Mouse (Mus musculus) heart, embryonic 11.5 days (tissue): ENCODE data around the gene Pex5. TPM values are rescaled to one million over a fixed set of nuclear protein-coding genes. Genes with fewer than 3 reads are reported as not detected.
A peak's percentile ranks its signal among the peaks of the same experiment; 100 is the strongest.
"Not testable (repeated sequence)": the region's sequence is repeated elsewhere in the genome, so short reads cannot be mapped to it uniquely, and the experiment has no call there.

Source experiments
- ATAC-seq: fragments of 200-750 bp; cut with Nextera tagmentation; replicated peaks from 2 replicates; pipeline ENCODE4 v1.8.0; 2017; ENCODE audit warnings: moderate library complexity; ENCODE audit not compliant: insufficient number of reproducible peaks, low FRiP score, low TSS enrichment
- H3K27ac ChIP-seq: fragments of 300-500 bp; sonication (generic); 2 replicates; pipeline ENCODE4 v1.5.1; 2014; ENCODE audit warnings: mild to moderate bottlenecking, low read depth, low read length
- H3K27me3 ChIP-seq: fragments of 300-500 bp; sonication (generic); 2 replicates; pipeline ENCODE4 v1.6.1; 2014; ENCODE audit warnings: mild to moderate bottlenecking, low read length, mixed read lengths; ENCODE audit not compliant: control insufficient read depth, insufficient read depth
- H3K36me3 ChIP-seq: fragments of 300-500 bp; sonication (generic); 2 replicates; pipeline ENCODE4 v1.6.1; 2014; ENCODE audit warnings: mild to moderate bottlenecking, low read length, moderate library complexity, mixed read lengths; ENCODE audit not compliant: control insufficient read depth, insufficient read depth
- H3K4me1 ChIP-seq: fragments of 300-500 bp; sonication (generic); 2 replicates; pipeline ENCODE4 v1.6.1; 2014; ENCODE audit warnings: low read length; ENCODE audit not compliant: control insufficient read depth, insufficient read depth
- H3K4me2 ChIP-seq: fragments of 300-500 bp; sonication (generic); 2 replicates; pipeline ENCODE4 v1.6.1; 2014; ENCODE audit warnings: mild to moderate bottlenecking, moderate library complexity
- H3K4me3 ChIP-seq: fragments of 300-500 bp; sonication (generic); 2 replicates; pipeline ENCODE4 v1.5.1; 2014; ENCODE audit warnings: low read depth, low read length
- H3K9ac ChIP-seq: fragments of 300-500 bp; sonication (generic); 2 replicates; pipeline ENCODE4 v1.6.1; 2014; ENCODE audit warnings: mild to moderate bottlenecking, low read depth, low read length, moderate library complexity
- H3K9me3 ChIP-seq: fragments of 300-500 bp; sonication (generic); replicated peaks from 2 replicates; pipeline ENCODE4 v1.6.1; 2016; ENCODE audit warnings: low read length; ENCODE audit not compliant: control insufficient read depth
- WGBS: fragments of 180-500 bp; shearing (Covaris S2); extraction: QIAGEN DNeasy Blood & Tissue Kit; methylation state at CpG from one replicate; pipeline ENCODE4 v1.1.7; 2014; ENCODE audit not compliant: insufficient replicate concordance; 5-methylcytosine and 5-hydroxymethylcytosine counted together
- polyA plus RNA-seq: library from polyadenylated mRNA; unstranded; fragments of >200 nt; fragmentation: Nextera tagmentation; extraction: Ambion mirVana; gene quantifications from 2 replicates; pipeline ENCODE4 v1.2.1, GENCODE M21; 2014

Gene Pex5
- polyA plus RNA-seq, 1 experiment from 2014 or later: 17.8 TPM

DNA sequence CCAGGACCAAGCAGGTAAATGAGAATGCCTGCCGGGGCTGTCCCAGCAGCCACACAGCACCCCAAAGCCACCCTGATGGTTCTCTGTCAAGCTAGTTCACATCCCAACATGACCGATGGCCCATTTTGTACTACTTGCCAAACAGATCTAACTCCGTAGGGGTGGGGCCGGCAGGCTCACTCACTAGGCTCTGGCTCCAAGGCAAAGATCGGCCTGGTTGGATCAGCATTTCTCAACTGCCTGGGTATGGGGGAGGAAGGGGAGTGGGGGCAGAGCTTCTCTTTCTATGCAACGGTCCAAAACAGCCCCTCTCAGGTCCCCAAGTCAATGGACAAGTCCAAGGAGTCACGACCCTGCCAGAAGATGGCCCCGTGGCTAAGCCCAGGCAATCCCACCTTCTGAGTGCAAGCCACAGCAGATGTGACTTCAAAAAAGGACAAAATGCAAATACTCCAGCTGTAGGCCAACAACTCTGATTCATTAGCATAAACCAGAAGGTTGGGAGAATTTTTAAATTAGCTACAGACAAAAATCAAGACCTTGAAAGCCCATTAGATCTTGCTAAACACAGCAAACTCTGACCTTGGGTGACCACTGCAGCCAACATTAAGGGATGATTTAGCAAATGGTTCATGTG lies 18.9 kb upstream of the Pex5 start:
- no peak overlapping the region for H3K4me2 ChIP-seq
- H3K4me3 ChIP-seq: no peak overlapping the region
- H3K9ac ChIP-seq: no peak overlapping the region
- H3K4me1 ChIP-seq: 0 out of 2 replicates have a peak, but pooled peaks cover 3% of the 10 kb centered on the region
- 87% methylated on average over 8 of the region's 8 CpGs for WGBS
- ATAC-seq: no peak
- no peak overlapping the region for H3K27ac ChIP-seq
- H3K27me3 ChIP-seq: peaks cover 62% of the 10 kb centered on the region
- no peaks in the 10 kb centered on the region for H3K36me3 ChIP-seq
- no peaks in the 10 kb centered on the region for H3K9me3 ChIP-seq

GRCm38 (mm10) chr6:124430784-124431495 lies 16.1 kb upstream of the Pex5 start:
- Histone ChIP-seq H3K4me1 (peaks cover 9% of the 10 kb centered on the region; the same call in 1 of the 2 replicates), H3K27ac (no peak overlapping the region), H3K9ac (no peak overlapping the region), H3K4me2 (no peak overlapping the region), H3K27me3 (peaks cover 71% of the 10 kb centered on the region), H3K36me3 (no peaks in the 10 kb centered on the region), H3K9me3 (no peaks in the 10 kb centered on the region), H3K4me3 (no peak overlapping the region)
- ATAC-seq: 0 out of 2 replicates have a peak, but pooled peaks have one; percentile 31
- 39% methylated on average over 8 of the region's 8 CpGs for WGBS

DNA sequence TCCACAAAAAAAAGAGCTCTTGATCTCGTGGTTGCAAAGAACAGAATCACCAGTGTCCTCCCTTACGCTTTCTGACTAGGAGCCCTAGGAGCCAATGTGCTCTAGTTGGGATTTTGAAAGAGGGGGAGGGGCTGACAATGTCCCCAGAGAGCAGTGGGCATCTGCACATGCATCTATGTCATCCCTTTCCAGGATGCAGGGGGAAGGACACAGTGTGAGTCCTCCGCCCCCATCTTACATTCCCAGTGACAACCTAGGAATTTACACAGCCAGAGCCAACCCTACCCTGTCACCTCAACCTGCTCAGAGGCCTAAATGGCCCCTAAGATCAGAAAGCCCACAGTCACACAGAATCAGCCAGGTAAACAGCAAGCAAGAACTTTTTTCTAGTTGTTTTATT lies 15.5 kb upstream of the Pex5 start:
- Histone ChIP-seq H3K27me3 (peaks cover 70% of the 10 kb centered on the region), H3K36me3 (no peaks in the 10 kb centered on the region), H3K4me1 (peaks cover 9% of the 10 kb centered on the region; the same call in 1 of the 2 replicates), H3K27ac (no peak overlapping the region), H3K4me3 (no peak overlapping the region), H3K9me3 (no peaks in the 10 kb centered on the region), H3K4me2 (no peak overlapping the region), H3K9ac (no peak overlapping the region)
- ATAC-seq: no peak
- WGBS: 67% methylated on average over 3 of the region's 3 CpGs

GRCm38 (mm10) chr6:124427791-124428576 lies 13.1 kb upstream of the Pex5 start:
- H3K4me3 ChIP-seq: no peak overlapping the region
- H3K27me3 ChIP-seq: peaks cover 54% of the 10 kb centered on the region
- no peak for ATAC-seq

GRCm38 (mm10) chr6:124427289-124427688 lies 12.4 kb upstream of the Pex5 start:
- no peak overlapping the region for H3K9ac ChIP-seq
- 61% methylated on average over 7 of the region's 7 CpGs for WGBS
- no peak overlapping the region for H3K4me2 ChIP-seq
- H3K27me3 ChIP-seq: peaks cover 47% of the 10 kb centered on the region
- no peak overlapping the region for H3K4me3 ChIP-seq
- H3K9me3 ChIP-seq: no peaks in the 10 kb centered on the region; the same call in 1 of the 2 replicates
- H3K4me1 ChIP-seq: peaks cover 9% of the 10 kb centered on the region; the same call in 1 of the 2 replicates
- no peak for ATAC-seq
- H3K27ac ChIP-seq: no peak overlapping the region
- no peaks in the 10 kb centered on the region for H3K36me3 ChIP-seq

More at GRCm38 (mm10) chr6:124427791-124428576, 13.1 kb upstream of the Pex5 start:
- H3K9ac ChIP-seq: no peak overlapping the region
- H3K36me3 ChIP-seq: no peaks in the 10 kb centered on the region
- WGBS: 73% methylated on average over 5 of the region's 6 CpGs
- no peaks in the 10 kb centered on the region for H3K9me3 ChIP-seq
- no peak overlapping the region for H3K4me2 ChIP-seq
- H3K27ac ChIP-seq: no peak overlapping the region
- peaks cover 9% of the 10 kb centered on the region; the same call in 1 of the 2 replicates for H3K4me1 ChIP-seq

DNA sequence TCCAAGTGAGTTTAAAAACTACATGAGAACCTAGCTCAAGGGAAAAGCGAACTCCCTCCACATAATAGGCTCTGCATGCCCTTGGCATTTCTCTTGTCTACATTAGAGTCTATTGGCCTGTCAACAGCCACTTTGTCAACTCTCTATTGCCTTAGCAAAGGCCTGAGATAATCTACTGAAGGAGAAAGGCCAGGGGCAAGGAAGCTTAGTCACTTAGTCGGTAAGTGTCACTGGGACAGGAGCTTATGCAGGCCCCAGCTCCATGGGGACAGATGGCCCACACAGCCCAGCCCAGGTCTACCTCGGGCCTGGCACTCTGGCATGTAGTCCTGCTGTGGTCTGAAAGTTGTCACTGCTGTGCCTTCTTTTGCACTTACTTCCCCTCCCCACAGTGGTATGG lies 11.7 kb upstream of the Pex5 start:
- no peak overlapping the region for H3K4me3 ChIP-seq
- H3K9ac ChIP-seq: no peak overlapping the region
- peaks cover 40% of the 10 kb centered on the region for H3K27me3 ChIP-seq
- peak overlapping the region; percentile 16 for H3K4me2 ChIP-seq
- peaks cover 9% of the 10 kb centered on the region; the same call in 1 of the 2 replicates for H3K4me1 ChIP-seq
- H3K36me3 ChIP-seq: no peaks in the 10 kb centered on the region
- H3K27ac ChIP-seq: no peak overlapping the region
- 26% methylated on average over 3 of the region's 3 CpGs for WGBS
- H3K9me3 ChIP-seq: no peaks in the 10 kb centered on the region; the same call in 1 of the 2 replicates
- peak; percentile 67; the same call in 1 of the 2 replicates for ATAC-seq

GRCm38 (mm10) chr6:124425523-124425922 lies 10.7 kb upstream of the Pex5 start:
- H3K9me3 ChIP-seq: no peaks in the 10 kb centered on the region; the same call in 1 of the 2 replicates
- H3K36me3 ChIP-seq: no peaks in the 10 kb centered on the region
- 71% methylated on average over 6 of the region's 6 CpGs for WGBS
- H3K9ac ChIP-seq: no peak overlapping the region
- no peak overlapping the region for H3K27ac ChIP-seq
- H3K4me3 ChIP-seq: no peak overlapping the region
- H3K4me2 ChIP-seq: no peak overlapping the region
- peaks cover 7% of the 10 kb centered on the region; the same call in 1 of the 2 replicates for H3K4me1 ChIP-seq
- no peak for ATAC-seq
- peaks cover 29% of the 10 kb centered on the region for H3K27me3 ChIP-seq

DNA sequence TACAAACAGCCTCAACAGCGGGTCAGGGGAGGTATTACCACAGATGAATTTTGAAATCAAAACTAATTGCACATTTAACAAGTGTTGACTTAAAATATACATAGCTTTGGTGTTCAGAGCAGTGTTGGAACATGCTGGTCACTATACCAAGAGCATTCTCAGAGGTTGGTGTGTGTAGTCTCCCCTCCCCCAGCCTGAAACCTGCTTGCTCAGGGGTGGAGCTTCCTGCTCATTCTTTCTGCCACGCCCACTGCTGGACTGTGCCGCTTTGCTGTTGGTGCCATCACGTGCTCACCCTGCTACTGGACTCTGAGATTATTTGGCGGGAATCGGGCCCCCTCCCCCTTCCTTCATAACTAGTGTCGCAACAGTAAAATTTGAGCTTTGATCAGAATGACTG lies 10.2 kb upstream of the Pex5 start:
- H3K4me3 ChIP-seq, H3K36me3 ChIP-seq, H3K4me1 ChIP-seq, H3K27ac ChIP-seq, ATAC-seq, H3K9ac ChIP-seq, H3K9me3 ChIP-seq, H3K4me2 ChIP-seq: not testable (repeated sequence)
- peaks cover 25% of the 10 kb centered on the region for H3K27me3 ChIP-seq
- WGBS: 55% methylated on average over 7 of the region's 7 CpGs
